Mouse (Mus musculus): ENCODE measurements around the gene Gtf2i. TPM values are rescaled to one million over a fixed set of nuclear protein-coding genes. Genes with fewer than 3 reads are reported as not detected.
A peak's percentile ranks its signal among the peaks of the same experiment; 100 is the strongest.

Gtf2i gene
- total RNA-seq, 2 experiments from 2014 or later = 213 to 217 TPM

DNA sequence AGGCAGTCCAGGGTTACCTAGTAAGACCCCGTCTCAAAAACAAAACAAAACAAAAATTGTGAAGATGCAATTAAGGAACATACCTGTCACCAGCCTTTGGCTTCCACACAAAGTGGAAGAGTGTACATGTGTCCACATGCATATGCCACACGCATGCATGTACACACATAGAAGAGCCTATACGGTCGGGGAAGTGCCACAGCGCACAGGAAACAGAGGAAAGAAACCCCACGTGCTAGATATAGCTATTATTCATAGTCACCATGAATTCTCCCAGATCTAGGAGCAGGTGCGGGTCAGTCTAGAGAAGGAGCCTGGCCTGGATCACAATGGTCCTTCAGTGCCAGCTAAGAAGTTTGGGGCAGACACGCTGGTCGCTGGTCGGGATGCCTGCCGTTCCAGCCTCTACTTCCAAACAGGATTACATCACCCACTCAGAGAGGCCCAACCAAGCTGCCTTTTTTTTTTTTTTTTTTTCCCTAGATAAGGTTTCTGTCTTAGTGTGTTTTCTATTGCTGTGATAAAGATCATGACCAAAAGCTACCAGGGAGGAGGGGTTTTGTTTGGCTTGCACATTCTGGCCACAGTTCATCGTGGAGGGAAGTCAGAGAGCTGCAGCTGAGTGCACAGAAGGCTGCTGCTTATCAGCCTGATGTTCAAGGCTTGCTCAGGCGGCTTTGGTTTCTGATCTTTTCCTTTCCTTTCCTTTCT lies 11.5 kb upstream of the Gtf2i start:
- intact Hi-C loops (cut with DNase I) = no loop called here
- no peak for DNase-seq (ENCODE audit: low spot score in 2 of 2)

DNA sequence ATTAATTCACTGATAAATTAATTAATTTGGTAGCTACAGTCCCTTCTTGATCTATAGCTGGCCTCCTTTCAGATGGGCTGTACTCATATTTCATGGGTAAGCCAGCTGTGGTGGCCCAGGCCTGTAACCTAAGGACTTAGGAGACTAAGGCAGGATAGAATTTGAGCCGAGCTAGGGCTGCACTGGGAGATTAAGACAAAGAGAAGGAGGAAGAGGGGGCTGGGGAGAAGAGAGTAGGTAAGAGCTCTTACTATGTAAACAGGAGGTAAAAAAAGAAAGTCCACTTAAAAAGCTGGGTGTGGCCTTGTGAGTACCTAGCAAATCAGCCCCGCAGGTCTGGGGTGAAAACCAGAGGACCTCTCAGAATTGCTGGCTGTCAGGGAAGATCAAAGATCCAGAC lies 9.3 kb upstream of the Gtf2i start:
- intact Hi-C loops (cut with DNase I) = no loop called here
- DNase-seq (ENCODE audit: low spot score in 2 of 2) = no peak

DNA sequence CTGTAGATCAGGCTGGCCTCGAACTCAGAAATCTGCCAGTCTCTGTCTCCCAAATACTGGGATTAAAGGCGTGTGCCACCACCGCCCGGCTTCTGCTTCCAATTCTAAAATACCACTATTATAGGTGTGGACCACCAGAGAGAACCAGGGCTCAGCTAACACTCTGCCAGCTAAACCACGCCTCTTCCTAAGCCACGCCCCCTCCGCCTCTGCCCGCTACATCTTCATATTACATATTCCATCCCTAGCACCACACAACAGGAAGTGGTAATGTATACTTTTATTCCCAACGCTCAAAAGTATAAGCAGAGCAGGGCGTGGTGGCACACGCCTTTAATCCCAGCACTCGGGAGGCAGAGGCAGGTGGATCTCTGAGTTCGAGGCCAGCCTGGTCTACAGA lies 8.8 kb upstream of the Gtf2i start:
- intact Hi-C loops (cut with DNase I) = no loop called here
- DNase-seq (ENCODE audit: low spot score in 2 of 2) = no peak

DNA sequence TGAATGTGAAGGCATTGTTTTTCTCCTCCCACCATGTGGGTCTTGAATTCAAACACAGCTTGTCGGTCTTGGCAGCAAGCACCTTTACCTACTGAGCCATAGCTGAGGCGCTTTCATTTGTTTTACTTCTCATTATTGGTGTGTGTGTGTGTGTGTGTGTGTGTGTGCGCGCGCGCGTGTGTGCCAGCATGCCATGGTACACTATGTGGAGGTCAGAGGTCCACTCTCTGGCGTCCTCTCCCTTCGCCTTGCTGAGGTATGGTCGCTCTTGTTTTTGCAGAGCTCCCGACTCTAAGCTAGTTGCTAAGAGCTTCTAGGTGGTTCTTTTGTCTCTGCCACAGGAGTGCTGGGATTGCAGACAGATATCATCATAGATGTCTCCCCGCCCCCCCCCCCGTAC lies 7.8 kb upstream of the Gtf2i start:
- DNase-seq (ENCODE audit: low spot score in 2 of 2) = no peak
- intact Hi-C loops (cut with DNase I) = no loop called here

DNA sequence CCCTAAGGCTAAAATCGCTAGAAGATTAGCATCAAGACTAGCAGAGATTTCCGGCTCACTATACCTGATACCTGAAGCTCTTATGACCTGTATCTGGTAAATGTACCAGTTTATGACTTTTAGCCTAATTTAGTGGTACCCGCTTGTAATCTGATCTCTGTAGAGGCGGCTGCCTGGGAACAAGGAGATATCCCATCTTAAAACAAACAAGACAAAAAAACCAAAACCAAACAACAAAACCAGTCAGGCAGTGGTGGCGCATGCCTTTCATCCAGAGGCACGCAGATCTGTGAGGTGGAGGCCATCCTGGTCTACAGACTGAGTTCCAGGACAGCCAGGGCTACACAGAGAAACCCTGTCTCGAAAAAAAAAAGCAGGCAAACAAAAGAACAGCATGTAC lies 7.1 kb upstream of the Gtf2i start:
- intact Hi-C loops (cut with DNase I) = no loop called here
- no peak for DNase-seq (ENCODE audit: low spot score in 2 of 2)

DNA sequence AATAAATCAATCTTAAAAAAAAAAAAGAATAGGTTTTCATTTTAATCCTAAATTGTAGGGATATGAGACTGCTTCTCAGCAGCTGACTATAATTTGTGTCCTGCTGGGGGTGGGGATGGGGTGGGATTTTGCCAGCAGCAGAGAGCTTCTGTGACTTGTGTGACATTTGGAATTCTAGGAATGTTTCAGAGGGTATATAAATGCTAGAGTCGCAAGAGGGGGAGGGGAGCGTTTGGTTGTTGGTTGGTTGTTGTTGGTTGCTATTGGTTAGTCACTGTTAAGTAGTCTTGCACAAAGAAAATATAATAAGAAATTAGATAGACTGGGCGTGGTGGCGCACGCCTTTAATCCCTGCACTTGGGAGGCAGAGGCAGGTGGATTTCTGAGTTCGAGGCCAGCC lies 4.3 kb upstream of the Gtf2i start:
- intact Hi-C loops (cut with DNase I) = no loop called here
- no peak for DNase-seq (ENCODE audit: low spot score in 2 of 2)

DNA sequence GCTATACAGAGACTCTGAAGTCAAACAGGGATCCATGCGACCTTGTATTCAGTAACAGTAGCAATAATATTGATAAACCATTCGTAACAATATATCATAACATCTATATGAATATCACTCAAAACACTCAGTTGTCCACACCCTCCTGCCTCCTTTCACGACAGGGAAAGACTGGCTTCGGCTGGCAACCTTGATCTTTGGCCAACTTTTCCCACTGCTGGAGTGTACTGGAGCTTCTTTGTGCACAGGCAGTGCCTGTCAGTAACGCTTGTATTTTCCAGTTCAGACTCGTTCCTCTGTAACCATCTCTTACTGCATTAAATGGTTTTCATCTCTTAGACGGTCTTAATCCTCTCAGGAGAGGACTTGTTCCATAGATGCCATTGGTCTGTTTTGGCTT lies 2.2 kb upstream of the Gtf2i start:
- intact Hi-C loops (cut with DNase I) = no loop called here
- DNase-seq (ENCODE audit: low spot score in 2 of 2) = no peak

DNA sequence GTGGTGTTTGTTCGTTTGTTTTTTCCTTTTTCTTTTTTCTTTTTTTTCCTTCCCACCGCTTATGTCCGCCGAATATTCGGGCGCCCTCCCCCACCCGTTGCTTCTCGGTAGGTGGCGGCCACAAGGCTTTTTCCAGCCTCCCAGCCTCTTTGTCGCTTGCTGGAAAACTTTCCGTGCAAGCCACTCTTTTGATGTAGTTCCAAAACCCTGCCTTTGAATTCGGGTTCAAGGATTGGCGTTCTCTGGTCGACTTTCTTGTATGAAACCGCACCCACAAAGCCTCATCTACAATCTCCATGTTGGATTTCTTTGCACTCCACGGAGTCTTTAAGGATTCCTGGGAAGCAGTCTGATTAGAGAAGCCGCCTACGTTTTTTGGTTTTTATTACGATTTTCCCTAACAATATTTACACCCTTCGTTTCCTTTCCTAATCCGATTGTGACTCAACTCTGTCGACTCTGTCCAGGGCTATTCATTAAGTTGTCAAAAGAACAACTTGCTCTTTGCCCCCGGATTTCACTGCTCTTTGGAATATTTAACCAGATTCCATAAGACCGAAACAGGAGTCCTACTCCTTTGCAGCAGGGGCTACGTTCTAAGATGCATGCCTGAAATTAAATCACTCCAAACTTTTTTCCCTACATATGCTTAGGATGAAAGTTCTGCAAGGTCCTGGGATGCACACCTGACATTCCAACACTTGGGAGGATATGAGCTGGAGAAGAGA lies 1.2 kb upstream of the Gtf2i start:
- DNase-seq (ENCODE audit: low spot score in 2 of 2) = peak; percentile 54 to 66
- intact Hi-C loops (cut with DNase I) = loop anchor here (2.0 kb wide), 1 partner anchor 31 kb away; no protein-coding TSS in a partner anchor

DNA sequence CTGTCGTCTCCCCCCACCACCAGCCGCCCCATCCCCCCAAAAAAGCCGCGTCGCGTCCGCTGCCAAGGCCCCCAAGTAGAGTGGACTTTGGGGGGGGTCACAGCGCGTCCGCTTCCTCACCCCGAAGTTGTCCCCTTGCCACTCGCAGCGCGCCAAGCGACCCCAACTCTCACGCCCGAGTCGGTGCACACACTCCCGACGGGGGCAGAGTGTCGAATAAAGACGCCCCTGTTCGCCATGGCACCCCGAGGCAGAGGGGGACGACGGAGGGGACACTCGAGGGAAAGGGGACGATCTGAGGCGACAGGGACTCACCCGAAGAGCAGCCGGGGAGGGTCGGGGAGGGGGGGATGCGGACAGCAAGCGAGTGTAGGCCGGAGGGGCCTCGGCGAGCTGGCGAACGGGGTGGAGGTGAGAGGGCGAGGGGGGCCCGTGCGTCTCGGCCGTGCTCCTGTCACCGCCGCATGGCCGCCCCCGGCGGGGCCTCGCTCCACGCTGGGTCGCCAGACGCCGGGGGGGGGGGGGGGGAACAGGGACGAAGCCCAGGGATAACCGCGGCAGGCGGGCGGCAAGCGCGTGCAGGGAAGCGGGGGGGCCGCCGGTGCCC lies 389 bp downstream of the Gtf2i start:
- intact Hi-C loops (cut with DNase I) = loop anchor here (2.0 to 5.0 kb wide), 2 partner anchors 29 to 42 kb away; no protein-coding TSS in a partner anchor
- no peak for DNase-seq (ENCODE audit: low spot score in 2 of 2)

DNA sequence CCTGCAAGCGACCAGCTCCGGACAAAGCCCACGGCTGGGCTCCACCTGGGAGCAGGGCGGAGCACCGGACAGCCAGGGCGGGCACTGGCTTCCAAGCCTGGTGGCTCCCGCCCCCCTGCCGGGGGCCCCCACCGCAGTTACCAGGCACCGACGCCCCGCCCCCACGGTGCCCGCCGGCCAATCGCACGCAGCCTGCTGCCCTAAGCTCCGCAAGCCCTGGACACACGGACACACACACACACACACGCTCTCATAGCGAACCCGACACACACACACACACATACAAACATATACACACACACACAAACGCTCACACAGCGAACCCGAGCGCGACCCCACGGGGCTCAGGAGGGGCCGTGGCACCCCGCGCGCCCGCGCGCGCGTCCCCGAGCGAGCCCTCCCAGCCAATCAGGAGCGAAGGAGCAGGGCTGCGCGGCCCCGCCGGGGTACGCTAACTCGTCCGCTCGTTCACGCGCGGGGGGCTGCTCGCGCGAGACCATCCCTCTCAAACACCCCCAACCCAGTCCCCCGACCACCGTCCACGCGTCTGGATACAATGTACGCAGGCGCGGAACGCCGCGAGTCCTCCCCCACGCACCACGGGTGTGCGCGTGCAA lies 1.0 kb downstream of the Gtf2i start:
- intact Hi-C loops (cut with DNase I) = loop anchor here (1.0 to 5.0 kb wide), 3 partner anchors 29 to 129 kb away; partner anchors contain the start of gene Gtf2ird2
- DNase-seq (ENCODE audit: low spot score in 2 of 2) = peak; percentile 90 to 92

DNA sequence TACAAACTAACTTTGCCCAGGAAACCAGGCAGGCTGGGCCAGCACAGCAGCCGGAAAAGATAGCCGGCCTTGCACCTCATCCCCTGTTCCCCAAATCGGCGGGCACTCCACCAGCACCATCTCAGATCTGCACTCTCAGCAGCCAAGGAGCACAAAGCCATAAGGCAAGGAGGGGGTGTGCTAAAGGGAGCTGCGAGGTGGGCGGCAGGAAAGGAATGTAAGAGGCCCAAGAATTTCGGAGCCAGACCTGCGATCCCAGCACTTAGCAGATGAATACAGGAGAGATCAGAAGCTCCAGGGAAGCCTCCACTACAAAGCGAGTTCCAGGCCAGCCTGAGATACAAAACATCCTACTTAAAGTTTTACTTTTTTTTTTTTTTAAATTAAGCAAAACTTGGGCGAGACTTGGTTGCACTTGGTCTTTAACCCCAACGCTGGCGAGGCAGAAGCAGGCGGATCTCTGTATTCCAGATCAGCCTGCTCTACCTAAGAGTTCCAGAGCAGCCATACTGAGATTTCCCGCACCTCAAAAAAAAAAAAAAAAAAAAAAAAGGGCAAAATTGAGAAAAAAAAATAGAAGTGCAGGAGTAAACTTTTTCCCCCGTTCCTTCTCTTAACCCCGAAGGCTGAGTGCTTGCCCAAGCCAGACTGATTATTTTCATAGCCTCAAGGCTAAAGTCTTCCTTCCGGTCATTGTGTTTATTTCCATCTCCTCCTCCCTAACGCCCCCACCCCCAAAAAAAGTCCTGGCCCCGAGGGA lies 1.7 kb downstream of the Gtf2i start:
- peak; percentile 47 to 91 for DNase-seq (ENCODE audit: low spot score in 2 of 2)
- intact Hi-C loops (cut with DNase I) = loop anchor here (1.0 to 5.0 kb wide), 2 partner anchors 41 to 129 kb away; partner anchors contain the start of gene Gtf2ird2

DNA sequence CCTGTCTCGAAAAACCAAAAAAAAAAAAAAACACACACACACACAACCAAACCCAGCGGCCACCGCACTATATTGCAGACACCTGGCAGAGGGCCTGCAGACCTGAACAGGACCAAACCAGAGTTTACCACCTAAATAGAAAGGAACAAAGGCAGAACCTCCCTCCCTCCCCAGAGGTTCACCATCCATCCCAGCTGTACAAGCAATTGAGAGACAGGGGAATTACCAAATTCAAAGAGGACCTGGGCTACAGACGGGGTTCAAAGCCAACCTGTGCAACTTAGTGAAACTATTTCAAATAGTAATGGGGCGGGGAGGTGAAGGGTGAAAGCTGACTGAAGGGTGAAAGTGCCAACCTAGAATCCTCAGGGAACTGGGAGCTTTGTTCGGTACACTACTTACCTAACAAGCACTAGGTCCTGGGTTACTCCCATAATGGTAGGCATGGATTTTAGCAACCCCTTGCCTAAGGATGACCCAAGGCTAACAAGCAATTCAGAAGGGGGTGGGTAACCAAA lies 2.6 kb downstream of the Gtf2i start:
- intact Hi-C loops (cut with DNase I) = loop anchor here (5.0 kb wide), 1 partner anchor 40 kb away; no protein-coding TSS in a partner anchor
- DNase-seq (ENCODE audit: low spot score in 2 of 2) = no peak

DNA sequence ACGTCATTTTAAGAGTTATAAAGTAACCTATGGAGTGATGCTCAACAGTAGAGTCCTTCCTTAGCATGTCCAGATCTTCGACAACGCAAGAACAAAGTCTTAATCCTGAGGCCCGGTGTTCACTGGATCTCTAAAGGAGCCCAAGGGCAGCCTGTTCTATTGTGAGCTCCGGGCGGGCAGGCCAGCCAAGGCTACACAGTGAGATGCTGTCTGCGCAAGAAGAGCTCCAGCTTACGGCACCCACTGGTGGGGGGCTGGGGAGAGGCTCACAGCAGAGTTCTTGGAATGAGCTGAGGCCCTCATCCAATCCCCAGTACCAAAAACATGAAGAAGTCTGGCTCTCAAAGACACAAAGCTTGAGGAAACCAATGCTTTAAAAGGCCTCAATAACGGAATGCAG lies 4.4 kb downstream of the Gtf2i start:
- DNase-seq (ENCODE audit: low spot score in 2 of 2) = no peak
- intact Hi-C loops (cut with DNase I) = loop anchor here (5.0 kb wide), 1 partner anchor 38 kb away; no protein-coding TSS in a partner anchor

DNA sequence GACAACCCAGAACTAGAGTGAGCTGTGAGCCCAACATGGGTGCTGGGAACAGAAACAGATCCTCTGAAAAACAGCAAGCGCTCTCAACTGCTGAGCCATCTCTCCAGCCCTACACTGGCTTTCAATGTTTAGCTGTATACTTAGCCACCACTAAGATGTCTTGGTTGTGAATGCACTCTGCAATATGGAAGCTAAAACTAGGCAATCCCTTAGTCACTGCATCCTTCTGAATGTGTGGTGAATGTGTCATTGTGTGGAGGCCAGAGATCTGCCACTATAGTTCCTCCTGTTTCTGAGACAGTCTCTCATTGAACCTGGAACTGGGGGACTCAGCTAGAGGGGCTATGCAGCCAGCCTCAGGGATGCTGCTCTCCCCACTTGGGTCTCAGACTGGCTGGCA lies 5.2 kb downstream of the Gtf2i start:
- intact Hi-C loops (cut with DNase I) = no loop called here
- peak in 1 of 2 experiments; percentile 60 for DNase-seq (ENCODE audit: low spot score in 2 of 2)

DNA sequence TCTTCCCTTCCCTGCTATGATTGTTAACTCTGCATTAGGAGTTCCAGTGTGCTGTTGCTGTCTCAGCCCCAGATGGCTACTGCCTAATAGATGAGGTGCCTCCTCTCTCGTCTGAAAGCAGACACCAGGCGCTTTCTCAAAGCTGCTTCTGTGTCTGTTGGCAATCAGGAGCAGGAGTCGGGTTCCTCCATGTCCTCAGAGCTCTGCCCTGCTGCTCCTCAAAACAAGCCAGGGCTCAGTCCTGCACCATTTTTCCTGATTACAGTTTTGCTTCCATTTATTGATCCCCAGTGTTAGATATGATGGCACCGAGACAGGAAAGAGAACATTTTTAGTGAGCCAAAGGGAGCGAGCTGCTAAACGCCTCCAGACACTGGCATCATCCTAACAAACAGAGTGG lies 9.9 kb downstream of the Gtf2i start:
- intact Hi-C loops (cut with DNase I) = no loop called here
- DNase-seq (ENCODE audit: low spot score in 2 of 2) = peak in 1 of 2 experiments; percentile 14

DNA sequence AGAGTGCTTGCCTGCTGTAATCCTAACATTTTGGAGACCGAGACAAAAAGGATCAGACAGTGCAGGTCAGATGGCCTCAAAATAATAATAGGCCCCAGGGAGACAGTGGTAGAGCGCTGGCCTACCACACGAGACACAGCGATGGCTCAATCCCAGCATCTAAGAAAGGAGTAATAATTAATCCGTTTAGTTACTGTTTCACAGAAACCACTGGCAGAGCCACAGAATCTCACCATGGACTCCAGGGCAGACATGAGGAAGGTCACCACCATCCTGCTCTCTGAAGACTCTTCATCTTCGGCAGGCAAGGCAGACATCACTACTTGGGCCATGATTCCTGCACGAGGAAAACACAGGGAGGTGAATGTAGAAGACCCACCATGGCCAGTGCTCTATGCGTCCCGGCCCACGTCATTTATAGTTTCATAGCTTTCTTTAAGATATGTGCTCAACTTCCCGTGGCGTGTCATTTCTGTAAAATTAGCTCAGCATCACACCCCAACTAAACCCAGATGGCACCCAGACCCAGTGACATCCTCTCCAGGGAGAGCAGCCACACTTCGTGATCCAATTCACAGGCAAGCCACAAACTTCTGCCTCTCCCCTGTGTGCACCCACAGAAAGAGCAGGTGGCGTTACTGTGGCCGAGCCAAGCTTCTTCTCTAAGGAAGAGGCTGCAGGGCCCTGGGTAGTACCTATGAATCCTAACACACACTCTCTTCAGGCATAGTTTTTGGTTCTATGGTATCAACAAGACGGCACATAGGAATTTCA lies 19.1 kb downstream of the Gtf2i start:
- DNase-seq (ENCODE audit: low spot score in 2 of 2) = peak in 1 of 2 experiments; percentile 82
- intact Hi-C loops (cut with DNase I) = no loop called here

DNA sequence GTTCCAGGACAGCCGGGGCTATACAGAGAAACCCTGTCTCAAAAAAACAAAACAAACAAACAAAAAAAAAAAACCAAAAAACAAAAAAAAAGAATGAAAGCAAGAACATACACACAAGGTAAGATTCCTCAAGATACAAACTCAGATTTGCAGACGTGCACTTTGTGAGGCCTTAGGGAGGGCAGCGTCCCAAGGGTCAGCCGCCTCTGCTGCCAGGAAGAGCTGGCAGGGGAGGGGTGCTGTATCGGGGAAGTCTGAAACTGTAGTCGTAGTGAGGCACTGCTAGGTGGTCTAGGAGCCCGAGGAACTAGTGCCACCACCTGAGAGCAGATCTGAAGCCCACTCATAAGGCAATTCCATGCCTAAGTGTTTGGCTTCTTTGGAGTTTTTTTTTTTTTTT lies 20.0 kb downstream of the Gtf2i start:
- no peak for DNase-seq (ENCODE audit: low spot score in 2 of 2)
- intact Hi-C loops (cut with DNase I) = no loop called here

DNA sequence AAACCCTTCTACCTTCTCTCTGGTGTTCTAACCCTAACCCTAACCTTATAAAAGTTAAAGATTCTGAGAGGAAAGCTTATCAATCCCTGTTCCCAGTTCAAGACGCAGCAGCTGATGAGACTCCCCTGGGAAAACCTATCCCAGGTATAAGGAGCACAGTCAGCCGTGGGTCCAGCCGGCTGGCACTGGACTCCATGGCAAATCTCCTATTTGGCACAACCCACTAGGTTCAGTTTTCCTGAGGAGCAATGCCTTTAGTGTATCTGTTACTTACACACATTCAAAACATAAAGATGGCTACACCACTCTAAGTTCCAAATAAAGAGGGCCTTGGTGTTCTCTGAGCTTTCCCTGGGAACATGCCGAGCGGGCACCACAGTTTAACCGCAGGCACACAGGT lies 23.5 kb downstream of the Gtf2i start:
- DNase-seq (ENCODE audit: low spot score in 2 of 2) = no peak
- intact Hi-C loops (cut with DNase I) = no loop called here

Data from left cerebral cortex, postnatal 25 days (tissue).